Mouse (Mus musculus): ENCODE results near the gene Kng1. TPM values are rescaled to one million over a fixed set of nuclear protein-coding genes. Genes with fewer than 3 reads are reported as not detected.

The Kng1 gene
- polyA plus RNA-seq, 1 experiment from 2014 or later = not detected

DNA sequence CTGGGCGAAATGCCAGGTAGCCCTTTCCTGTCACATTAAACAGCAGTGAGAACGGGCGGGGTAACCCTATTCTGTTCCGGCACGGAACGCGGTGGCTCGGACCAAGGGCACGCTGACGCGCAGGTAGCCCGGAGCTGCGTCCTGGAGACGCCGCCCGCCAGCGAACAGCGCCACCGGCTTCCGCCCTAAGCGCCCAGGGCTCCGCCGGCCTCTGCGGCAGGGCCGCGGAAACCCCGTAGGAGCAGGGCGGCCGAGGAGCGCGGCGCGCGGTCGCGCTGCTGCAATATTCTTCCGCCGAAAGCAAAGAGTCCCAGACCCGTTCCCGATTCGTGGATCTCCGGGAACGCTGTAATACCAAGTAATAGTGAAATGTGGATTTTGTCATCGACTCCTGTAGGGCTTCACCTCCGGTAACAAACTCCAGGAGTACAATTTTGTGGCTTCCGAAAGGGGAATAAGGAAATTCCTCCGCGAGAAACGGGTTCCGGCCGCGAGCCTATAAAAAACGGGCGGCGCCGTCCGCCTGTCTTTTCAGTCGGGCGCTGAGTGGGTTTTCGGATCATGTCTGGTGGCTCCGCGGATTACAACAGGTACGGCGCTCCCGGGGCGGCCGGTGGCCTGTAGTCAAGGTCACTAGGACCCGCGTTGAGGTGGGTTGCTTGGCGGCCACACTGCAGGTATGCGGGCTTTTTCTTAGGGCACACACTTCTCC lies 49.7 kb downstream of the Kng1 start, which contains the start of gene Eif4a2:
Eif4a2 (plus strand) TSS at position 214 of the 712 bp plus-strand sequence.
- H3K9me3 ChIP-seq (ENCODE audit: control insufficient read depth, low read length) = no peaks in the 10 kb centered on the region
- peaks cover 5% of the 10 kb centered on the region; the same call in 1 of the 2 replicates for H3K4me1 ChIP-seq (replicated peaks; ENCODE audit: control insufficient read depth, insufficient read depth, low read length)
- H3K4me2 ChIP-seq (replicated peaks; ENCODE audit: low read depth, low read length) = peak within 1 kb of the TSS; percentile 69
- peak within 1 kb of the TSS; percentile 98 for H3K9ac ChIP-seq (ENCODE audit: low read depth, low read length)
- H3K4me3 ChIP-seq (ENCODE audit: low read depth, low read length) = peak within 1 kb of the TSS; percentile 93
- peak within 1 kb of the TSS; percentile 91 for H3K27ac ChIP-seq (ENCODE audit: low read depth, low read length)
- under 1% methylated on average over 71 of the region's 71 CpGs for WGBS
- H3K27me3 ChIP-seq (ENCODE audit: control insufficient read depth, insufficient read depth, low read length) = no peaks in the 10 kb centered on the region
- peak; percentile 94 for DNase-seq (ENCODE audit: low spot score)
- peaks cover 2% of the 10 kb centered on the region; the same call in 1 of the 2 replicates for H3K36me3 ChIP-seq (ENCODE audit: control insufficient read depth, insufficient read depth, low read length)
- ATAC-seq (ENCODE audit: low FRiP score) = peak; percentile 90

DNA sequence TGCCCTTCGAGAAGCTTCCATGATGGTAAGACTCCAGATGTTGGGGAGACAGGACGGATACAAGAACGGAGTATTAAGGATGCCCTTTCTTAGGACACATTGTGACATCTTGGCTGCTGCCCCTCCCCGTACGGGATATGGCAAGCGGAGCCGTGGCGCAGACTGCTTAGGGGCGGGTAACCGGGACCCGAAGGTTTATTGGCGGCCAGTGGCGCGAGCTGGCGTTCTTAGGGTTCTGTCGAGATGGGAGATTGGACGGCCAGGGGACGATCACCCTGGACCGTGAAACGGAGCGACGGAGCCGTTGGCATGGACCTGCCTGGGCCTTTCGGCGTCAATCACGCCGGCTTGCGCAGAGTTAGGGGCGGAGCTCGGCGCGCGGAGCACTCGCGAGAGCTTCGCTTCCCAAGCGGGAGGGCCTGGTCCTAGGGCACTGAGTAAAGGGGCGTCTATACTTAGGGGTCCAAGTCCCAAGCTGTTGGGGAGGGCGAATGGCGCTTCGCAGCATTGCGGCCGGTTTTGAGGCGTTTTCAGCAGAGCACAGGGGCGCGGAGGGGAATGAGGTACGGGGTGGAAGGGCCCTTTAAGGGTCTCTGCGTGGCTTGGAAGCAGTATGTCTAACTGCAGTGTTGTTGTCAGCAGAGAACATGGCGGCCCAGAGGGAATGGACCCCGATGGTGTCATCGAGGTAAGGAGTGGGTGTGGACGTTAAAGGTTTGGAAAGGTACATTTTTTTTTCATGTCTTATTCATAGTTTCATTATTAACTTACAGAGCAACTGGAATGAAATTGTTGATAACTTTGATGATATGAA lies 50.5 kb downstream of the Kng1 start:
- ATAC-seq (ENCODE audit: low FRiP score) = peak; percentile 91
- Histone ChIP-seq H3K9me3 (ENCODE audit: control insufficient read depth, low read length) (no peaks in the 10 kb centered on the region), H3K36me3 (ENCODE audit: control insufficient read depth, insufficient read depth, low read length) (peaks cover 5% of the 10 kb centered on the region; the same call in 1 of the 2 replicates)

DNA sequence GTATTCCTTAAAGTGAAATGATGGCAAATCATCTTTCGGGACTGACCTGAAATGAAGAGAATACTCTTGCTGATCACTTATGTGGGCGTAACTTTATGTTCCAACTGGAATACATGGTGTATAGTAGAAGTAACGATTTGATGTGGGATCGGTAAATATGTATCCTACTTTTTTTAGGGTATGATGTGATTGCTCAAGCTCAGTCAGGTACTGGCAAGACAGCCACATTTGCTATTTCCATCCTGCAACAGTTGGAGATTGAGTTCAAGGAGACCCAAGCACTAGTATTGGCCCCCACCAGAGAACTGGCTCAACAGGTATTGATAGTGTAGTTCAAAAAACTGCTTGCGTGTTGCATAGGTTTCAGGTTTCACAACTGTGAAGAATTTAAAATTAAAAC lies 51.3 kb downstream of the Kng1 start:
- 3% methylated on average over 5 of the region's 5 CpGs for WGBS
- ATAC-seq (ENCODE audit: low FRiP score) = no peak

More for the DNA sequence above, 50.5 kb downstream of the Kng1 start:
- no peaks in the 10 kb centered on the region for H3K27me3 ChIP-seq (ENCODE audit: control insufficient read depth, insufficient read depth, low read length)
- peak; percentile 86 for DNase-seq (ENCODE audit: low spot score)
- under 1% methylated on average over 52 of the region's 52 CpGs for WGBS
- H3K4me2 ChIP-seq (replicated peaks; ENCODE audit: low read depth, low read length) = peak overlapping the region; percentile 69
- peak overlapping the region; percentile 93 for H3K4me3 ChIP-seq (ENCODE audit: low read depth, low read length)
- peaks cover 5% of the 10 kb centered on the region; the same call in 1 of the 2 replicates for H3K4me1 ChIP-seq (replicated peaks; ENCODE audit: control insufficient read depth, insufficient read depth, low read length)
- peak overlapping the region; percentile 98 for H3K9ac ChIP-seq (ENCODE audit: low read depth, low read length)
- H3K27ac ChIP-seq (ENCODE audit: low read depth, low read length) = peak overlapping the region; percentile 91

GRCm38 (mm10) chr16:23109350-23110280 lies 52.0 kb downstream of the Kng1 start:
- Histone ChIP-seq H3K4me3 (ENCODE audit: low read depth, low read length) (peak overlapping the region; percentile 93), H3K27ac (ENCODE audit: low read depth, low read length) (no peak overlapping the region), H3K9ac (ENCODE audit: low read depth, low read length) (peak overlapping the region; percentile 98; the same call in 1 of the 2 replicates), H3K4me1 (replicated peaks; ENCODE audit: control insufficient read depth, insufficient read depth, low read length) (peaks cover 5% of the 10 kb centered on the region; the same call in 1 of the 2 replicates), H3K4me2 (replicated peaks; ENCODE audit: low read depth, low read length) (peak overlapping the region; percentile 69), H3K9me3 (ENCODE audit: control insufficient read depth, low read length) (no peaks in the 10 kb centered on the region), H3K36me3 (ENCODE audit: control insufficient read depth, insufficient read depth, low read length) (peaks cover 5% of the 10 kb centered on the region; the same call in 1 of the 2 replicates), H3K27me3 (ENCODE audit: control insufficient read depth, insufficient read depth, low read length) (no peaks in the 10 kb centered on the region)
- 64% methylated on average over 5 of the region's 5 CpGs for WGBS
- no peak for DNase-seq (ENCODE audit: low spot score)
- no peak for ATAC-seq (ENCODE audit: low FRiP score)

More for the DNA sequence above, 51.3 kb downstream of the Kng1 start:
- peak overlapping the region; percentile 93 for H3K4me3 ChIP-seq (ENCODE audit: low read depth, low read length)
- H3K27ac ChIP-seq (ENCODE audit: low read depth, low read length) = no peak overlapping the region
- H3K9me3 ChIP-seq (ENCODE audit: control insufficient read depth, low read length) = no peaks in the 10 kb centered on the region
- H3K9ac ChIP-seq (ENCODE audit: low read depth, low read length) = peak overlapping the region; percentile 98
- H3K4me2 ChIP-seq (replicated peaks; ENCODE audit: low read depth, low read length) = peak overlapping the region; percentile 69
- H3K27me3 ChIP-seq (ENCODE audit: control insufficient read depth, insufficient read depth, low read length) = no peaks in the 10 kb centered on the region
- H3K36me3 ChIP-seq (ENCODE audit: control insufficient read depth, insufficient read depth, low read length) = peaks cover 5% of the 10 kb centered on the region; the same call in 1 of the 2 replicates
- H3K4me1 ChIP-seq (replicated peaks; ENCODE audit: control insufficient read depth, insufficient read depth, low read length) = peaks cover 5% of the 10 kb centered on the region; the same call in 1 of the 2 replicates
- DNase-seq (ENCODE audit: low spot score) = no peak

DNA sequence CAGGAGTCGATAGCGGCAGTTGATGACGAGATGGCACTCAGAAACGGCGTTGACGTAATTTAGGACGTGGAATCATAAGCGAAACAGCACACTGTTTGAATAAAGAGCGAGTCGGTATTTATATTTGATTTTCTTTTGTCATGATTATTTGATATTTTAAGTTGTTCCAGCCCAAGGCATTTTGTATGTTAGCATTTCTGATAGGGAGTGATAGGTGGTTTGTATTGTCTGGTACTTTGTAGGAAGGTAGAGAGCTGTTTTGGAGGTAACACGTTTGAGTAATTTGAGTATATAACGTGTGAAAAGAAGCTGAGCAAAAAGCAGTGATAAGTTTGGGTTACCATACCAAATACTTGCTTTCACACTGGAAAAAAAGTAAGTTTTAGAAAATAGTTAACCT lies 54.7 kb downstream of the Kng1 start:
- Histone ChIP-seq H3K4me1 (replicated peaks; ENCODE audit: control insufficient read depth, insufficient read depth, low read length) (peaks cover 5% of the 10 kb centered on the region; the same call in 1 of the 2 replicates), H3K9me3 (ENCODE audit: control insufficient read depth, low read length) (no peaks in the 10 kb centered on the region), H3K27me3 (ENCODE audit: control insufficient read depth, insufficient read depth, low read length) (no peaks in the 10 kb centered on the region), H3K27ac (ENCODE audit: low read depth, low read length) (no peak overlapping the region), H3K4me2 (replicated peaks; ENCODE audit: low read depth, low read length) (no peak overlapping the region), H3K4me3 (ENCODE audit: low read depth, low read length) (no peak overlapping the region), H3K9ac (ENCODE audit: low read depth, low read length) (no peak overlapping the region), H3K36me3 (ENCODE audit: control insufficient read depth, insufficient read depth, low read length) (peaks cover 8% of the 10 kb centered on the region; the same call in 1 of the 2 replicates)
- ATAC-seq (ENCODE audit: low FRiP score) (no peak), DNase-seq (ENCODE audit: low spot score) (no peak)
- WGBS = 88% methylated on average over 12 of the region's 12 CpGs

DNA sequence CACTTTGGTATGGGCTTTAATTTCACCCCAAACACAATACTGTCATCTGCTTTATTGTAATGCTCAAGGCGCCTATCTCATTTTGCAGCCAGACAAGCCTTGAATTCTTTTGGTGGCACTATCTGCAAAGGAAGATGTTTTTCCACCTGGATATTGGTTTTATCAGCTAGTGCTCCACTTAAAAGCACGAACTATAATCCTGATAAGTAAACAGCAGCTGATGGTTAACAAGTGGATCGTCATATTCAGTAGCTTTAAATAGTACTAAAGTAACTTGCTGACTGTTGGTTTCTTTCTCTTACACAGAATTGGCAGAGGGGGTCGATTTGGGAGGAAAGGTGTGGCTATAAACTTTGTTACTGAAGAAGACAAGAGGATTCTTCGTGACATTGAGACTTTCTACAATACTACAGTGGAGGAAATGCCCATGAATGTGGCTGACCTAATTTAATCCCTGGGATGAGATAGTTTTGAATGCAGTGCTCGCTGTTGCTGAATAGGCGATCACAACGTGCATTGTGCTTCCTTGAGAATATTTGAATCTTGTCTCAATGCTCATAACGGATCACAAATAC lies 55.3 kb downstream of the Kng1 start:
- peaks cover 8% of the 10 kb centered on the region; the same call in 1 of the 2 replicates for H3K36me3 ChIP-seq (ENCODE audit: control insufficient read depth, insufficient read depth, low read length)
- H3K4me1 ChIP-seq (replicated peaks; ENCODE audit: control insufficient read depth, insufficient read depth, low read length) = peaks cover 5% of the 10 kb centered on the region; the same call in 1 of the 2 replicates
- DNase-seq (ENCODE audit: low spot score) (no peak), ATAC-seq (ENCODE audit: low FRiP score) (no peak)
- no peak overlapping the region for H3K4me2 ChIP-seq (replicated peaks; ENCODE audit: low read depth, low read length)
- H3K27me3 ChIP-seq (ENCODE audit: control insufficient read depth, insufficient read depth, low read length) = no peaks in the 10 kb centered on the region
- H3K4me3 ChIP-seq (ENCODE audit: low read depth, low read length) = no peak overlapping the region
- WGBS = 59% methylated on average over 9 of the region's 9 CpGs
- no peak overlapping the region for H3K27ac ChIP-seq (ENCODE audit: low read depth, low read length)
- no peak overlapping the region for H3K9ac ChIP-seq (ENCODE audit: low read depth, low read length)
- no peaks in the 10 kb centered on the region for H3K9me3 ChIP-seq (ENCODE audit: control insufficient read depth, low read length)

DNA sequence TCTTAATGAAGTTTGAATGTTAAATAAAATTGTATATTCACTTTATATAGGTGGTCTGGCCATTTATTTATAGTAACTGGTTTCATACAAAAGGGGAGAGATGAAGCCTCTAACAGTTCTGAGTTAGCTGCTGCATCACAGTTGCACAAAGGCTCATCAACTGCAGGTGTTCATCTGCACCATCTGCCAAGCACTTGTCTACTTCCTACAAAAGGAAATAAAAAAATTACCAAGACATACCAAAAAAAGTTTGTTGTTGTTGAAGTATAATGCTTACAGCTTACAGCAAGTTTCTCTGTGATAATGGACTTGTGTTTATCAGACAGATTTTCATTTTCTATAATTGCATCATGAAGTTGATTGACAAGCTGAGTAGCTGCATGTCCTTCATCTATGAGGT lies 56.2 kb downstream of the Kng1 start:
- no peaks in the 10 kb centered on the region for H3K9me3 ChIP-seq (ENCODE audit: control insufficient read depth, low read length)
- ATAC-seq (ENCODE audit: low FRiP score) (no peak), DNase-seq (ENCODE audit: low spot score) (no peak)
- no peaks in the 10 kb centered on the region for H3K27me3 ChIP-seq (ENCODE audit: control insufficient read depth, insufficient read depth, low read length)
- no peak overlapping the region for H3K9ac ChIP-seq (ENCODE audit: low read depth, low read length)
- H3K27ac ChIP-seq (ENCODE audit: low read depth, low read length) = no peak overlapping the region
- H3K36me3 ChIP-seq (ENCODE audit: control insufficient read depth, insufficient read depth, low read length) = peaks cover 8% of the 10 kb centered on the region; the same call in 1 of the 2 replicates
- peaks cover 5% of the 10 kb centered on the region; the same call in 1 of the 2 replicates for H3K4me1 ChIP-seq (replicated peaks; ENCODE audit: control insufficient read depth, insufficient read depth, low read length)
- H3K4me2 ChIP-seq (replicated peaks; ENCODE audit: low read depth, low read length) = no peak overlapping the region
- H3K4me3 ChIP-seq (ENCODE audit: low read depth, low read length) = no peak overlapping the region

Measured in hindbrain, embryonic 11.5 days (tissue).